Mouse (Mus musculus): ENCODE measurements at regions not wholly inside any gene's neighbourhood (a gene's known extent, or its start where the extent isn't known, plus 50 kb on each side); places are given as distances from the start of the nearest gene placed in this dataset.

GRCm38 (mm10) chr8:103441163-103441562 is 655.7 kb upstream of the Cdh11 start:
- TF ChIP-seq CTCF (IDR thresholded peaks at IDR 0.05) (peak; percentile 42), POLR2A (IDR thresholded peaks at IDR 0.05; ENCODE audit: insufficient read depth, low read depth, low read length) (no peak), EP300 (IDR thresholded peaks at IDR 0.05; ENCODE audit: insufficient read depth, low read depth, low read length) (no peak)

Measured in heart, adult 2 months (tissue).